Mouse (Mus musculus) stomach, embryonic 16.5 days (tissue): ENCODE results near the gene Asprv1. TPM values are rescaled to one million over a fixed set of nuclear protein-coding genes. Genes with fewer than 3 reads are reported as not detected.

ENCODE experiments used
- ATAC-seq: fragments of 200-750 bp; cut with Nextera tagmentation; 2 replicates; pipeline ENCODE4 v1.8.0; 2017; ENCODE audit warnings: moderate number of reproducible peaks, moderate TSS enrichment; ENCODE audit not compliant: insufficient read depth, low FRiP score
- H3K27ac ChIP-seq: fragments of 300-500 bp; sonication (generic); 2 replicates; pipeline ENCODE4 v1.5.1; 2014; ENCODE audit warnings: low read length
- H3K27me3 ChIP-seq: fragments of 300-500 bp; sonication (generic); 2 replicates; pipeline ENCODE4 v1.6.1; 2014; ENCODE audit warnings: low read length, control low read depth, mixed read lengths; ENCODE audit not compliant: control insufficient read depth, insufficient read depth
- H3K36me3 ChIP-seq: fragments of 300-500 bp; sonication (generic); 2 replicates; pipeline ENCODE4 v1.6.1; 2014; ENCODE audit warnings: low read length; ENCODE audit not compliant: control insufficient read depth, insufficient read depth
- H3K4me1 ChIP-seq: fragments of 300-500 bp; sonication (generic); 2 replicates; pipeline ENCODE4 v1.6.1; 2014; ENCODE audit warnings: low read length, control low read depth, mixed read lengths; ENCODE audit not compliant: control insufficient read depth, insufficient read depth
- H3K4me2 ChIP-seq: fragments of 300-500 bp; sonication (generic); 2 replicates; pipeline ENCODE4 v1.6.1; 2014; ENCODE audit warnings: low read depth, low read length, mixed read lengths
- H3K4me3 ChIP-seq: fragments of 300-500 bp; sonication (generic); replicated peaks from 2 replicates; pipeline ENCODE4 v1.5.1; 2014; ENCODE audit warnings: mild to moderate bottlenecking, low read length
- H3K9ac ChIP-seq: fragments of 300-500 bp; sonication (generic); 2 replicates; pipeline ENCODE4 v1.6.1; 2014; ENCODE audit warnings: low read length
- H3K9me3 ChIP-seq: fragments of 300-500 bp; sonication (generic); replicated peaks from 2 replicates; pipeline ENCODE4 v1.6.1; 2016; ENCODE audit warnings: low read length, control low read depth; ENCODE audit not compliant: control insufficient read depth
- WGBS: fragments of 180-500 bp; shearing (Covaris S2); extraction: QIAGEN DNeasy Blood & Tissue Kit; methylation state at CpG from one replicate; pipeline ENCODE4 v1.1.7; 2014; 5-methylcytosine and 5-hydroxymethylcytosine counted together
- polyA plus RNA-seq: library from polyadenylated mRNA; unstranded; fragments of >200 nt; fragmentation: Nextera tagmentation; extraction: Ambion mirVana; gene quantifications from 2 replicates; pipeline ENCODE4 v1.2.1, GENCODE M21; 2015

Gene Asprv1
- polyA plus RNA-seq: 360 and 682 TPM in 2 replicates

- no peaks in the 10 kb centered on the region for H3K36me3 ChIP-seq
- H3K9ac ChIP-seq: peak within 1 kb of the TSS; percentile 16; the same call in 1 of the 2 replicates
- H3K4me2 ChIP-seq: no peak within 1 kb of the TSS
- H3K9me3 ChIP-seq: no peaks in the 10 kb centered on the region
- peak within 1 kb of the TSS; percentile 65; the same call in 1 of the 2 replicates for H3K27ac ChIP-seq
- H3K27me3 ChIP-seq: no peaks in the 10 kb centered on the region
- peak within 1 kb of the TSS; percentile 23 for H3K4me3 ChIP-seq
- 58% methylated on average over 10 of the region's 10 CpGs for WGBS
- no peaks in the 10 kb centered on the region for H3K4me1 ChIP-seq
- ATAC-seq: no peak; the same call in 1 of the 2 replicates
Measured at GRCm38 (mm10) chr6:86627946-86628345, at the start of gene Asprv1. TSS of gene Asprv1 (plus strand) at chr6:86628164.

GRCm38 (mm10) chr6:86578396-86578795 is 49.6 kb upstream of the Asprv1 start:
- H3K4me1 ChIP-seq: peaks cover 6% of the 10 kb centered on the region; the same call in 1 of the 2 replicates
- H3K4me2 ChIP-seq: no peak overlapping the region
- no peaks in the 10 kb centered on the region for H3K27me3 ChIP-seq
- no peak overlapping the region for H3K9ac ChIP-seq
- H3K4me3 ChIP-seq: no peak overlapping the region
- no peaks in the 10 kb centered on the region for H3K36me3 ChIP-seq
- H3K27ac ChIP-seq: no peak overlapping the region
- H3K9me3 ChIP-seq: no peaks in the 10 kb centered on the region
- ATAC-seq: no peak; the same call in 1 of the 2 replicates
- WGBS: 60% methylated on average over 2 of the region's 2 CpGs

- H3K4me3 ChIP-seq: no peak overlapping the region
- H3K27me3 ChIP-seq: no peaks in the 10 kb centered on the region
- H3K9me3 ChIP-seq: no peaks in the 10 kb centered on the region
- H3K4me2 ChIP-seq: no peak overlapping the region
- ATAC-seq: no peak
- 59% methylated on average over 2 of the region's 2 CpGs for WGBS
- H3K36me3 ChIP-seq: no peaks in the 10 kb centered on the region
- no peak overlapping the region for H3K27ac ChIP-seq
- H3K9ac ChIP-seq: 0 out of 2 replicates have a peak overlapping the region, but pooled peaks have one; percentile 10
- H3K4me1 ChIP-seq: peaks cover 11% of the 10 kb centered on the region
Measured at GRCm38 (mm10) chr6:86579066-86579784, 48.7 kb upstream of the Asprv1 start.

GRCm38 (mm10) chr6:86579926-86580325 is 48.0 kb upstream of the Asprv1 start:
- H3K4me1 ChIP-seq: peaks cover 17% of the 10 kb centered on the region
- no peaks in the 10 kb centered on the region for H3K9me3 ChIP-seq
- H3K27ac ChIP-seq: no peak overlapping the region
- H3K4me3 ChIP-seq: no peak overlapping the region
- no peaks in the 10 kb centered on the region for H3K27me3 ChIP-seq
- no peak overlapping the region for H3K9ac ChIP-seq
- ATAC-seq: no peak
- no peaks in the 10 kb centered on the region for H3K36me3 ChIP-seq
- H3K4me2 ChIP-seq: no peak overlapping the region
- WGBS: 86% methylated on average over 3 of the region's 3 CpGs

GRCm38 (mm10) chr6:86583141-86583540 is 44.8 kb upstream of the Asprv1 start:
- Histone ChIP-seq H3K27me3 (no peaks in the 10 kb centered on the region), H3K9me3 (no peaks in the 10 kb centered on the region), H3K36me3 (no peaks in the 10 kb centered on the region), H3K4me1 (peaks cover 20% of the 10 kb centered on the region), H3K4me2 (no peak overlapping the region), H3K9ac (no peak overlapping the region), H3K27ac (no peak overlapping the region), H3K4me3 (no peak overlapping the region)
- ATAC-seq: no peak
- 91% methylated on average over 3 of the region's 3 CpGs for WGBS

- peak overlapping the region; percentile 64; the same call in 1 of the 2 replicates for H3K9ac ChIP-seq
- no peaks in the 10 kb centered on the region for H3K36me3 ChIP-seq
- WGBS: 78% methylated on average over 8 of the region's 8 CpGs
Measured at GRCm38 (mm10) chr6:86583601-86584215, 44.3 kb upstream of the Asprv1 start.

GRCm38 (mm10) chr6:86584296-86585015 is 43.5 kb upstream of the Asprv1 start:
- H3K9me3 ChIP-seq: no peaks in the 10 kb centered on the region
- H3K4me1 ChIP-seq: peaks cover 20% of the 10 kb centered on the region
- no peaks in the 10 kb centered on the region for H3K27me3 ChIP-seq
- peak; percentile 33 for ATAC-seq
- H3K9ac ChIP-seq: peak overlapping the region; percentile 64
- no peaks in the 10 kb centered on the region for H3K36me3 ChIP-seq
- peak overlapping the region; percentile 63 for H3K4me2 ChIP-seq
- 31% methylated on average over 14 of the region's 14 CpGs for WGBS
- peak overlapping the region; percentile 95 for H3K27ac ChIP-seq
- peak overlapping the region; percentile 37 for H3K4me3 ChIP-seq

More at GRCm38 (mm10) chr6:86583601-86584215, 44.3 kb upstream of the Asprv1 start:
- no peaks in the 10 kb centered on the region for H3K27me3 ChIP-seq
- peaks cover 20% of the 10 kb centered on the region for H3K4me1 ChIP-seq
- no peak overlapping the region for H3K4me2 ChIP-seq
- no peak overlapping the region for H3K4me3 ChIP-seq
- peak overlapping the region; percentile 95; the same call in 1 of the 2 replicates for H3K27ac ChIP-seq
- H3K9me3 ChIP-seq: no peaks in the 10 kb centered on the region
- ATAC-seq: no peak

- H3K27me3 ChIP-seq: no peaks in the 10 kb centered on the region
- 7% methylated on average over 16 of the region's 16 CpGs for WGBS
- H3K27ac ChIP-seq: peak overlapping the region; percentile 95
- ATAC-seq: peak; percentile 89
- H3K9me3 ChIP-seq: no peaks in the 10 kb centered on the region
- H3K9ac ChIP-seq: peak overlapping the region; percentile 64
- peaks cover 18% of the 10 kb centered on the region for H3K4me1 ChIP-seq
- H3K4me3 ChIP-seq: peak overlapping the region; percentile 37
- H3K36me3 ChIP-seq: no peaks in the 10 kb centered on the region
- peak overlapping the region; percentile 63 for H3K4me2 ChIP-seq
Measured at GRCm38 (mm10) chr6:86585070-86585600, 42.8 kb upstream of the Asprv1 start.
